Mouse (Mus musculus) left cerebral cortex, adult 8-10 months (tissue): Measurements from ENCODE around the gene Pomgnt1. TPM values are rescaled to one million over a fixed set of nuclear protein-coding genes. Genes with fewer than 3 reads are reported as not detected.

ENCODE experiments used
- DNase-seq, 2 experiments: peaks; one replicate each; pipeline ENCODE4 v3.0.0; 2022; ENCODE audit warnings: low spot score in 2 of 2
- total RNA-seq, 4 experiments: library from RNA; stranded (reverse); gene quantifications; 2 replicates each; pipeline ENCODE4 v1.2.4; 2022

Pomgnt1 gene
- total RNA-seq: 10 to 100 TPM; 78.4 to 93.2 (median 82.4) TPM

GRCm38 (mm10) chr4:116123602-116124519 is at the start of gene Pomgnt1, which contains the start of gene Rad54l:
Gene Pomgnt1, plus strand, starts transcription at chr4:116123840.
Gene Rad54l, minus strand, starts transcription at chr4:116123690.
- DNase-seq: peak in 1 of 2 experiments; percentile 67

- no peak for DNase-seq
Observed at GRCm38 (mm10) chr4:116074145-116074675, 49.4 kb upstream of the Pomgnt1 start.

GRCm38 (mm10) chr4:116074861-116075620 is 48.6 kb upstream of the Pomgnt1 start, which contains the start of the genes Uqcrh and Lrrc41:
Gene Uqcrh, minus strand, starts transcription at chr4:116075071.
Gene Lrrc41, plus strand, starts transcription at chr4:116075269.
- DNase-seq: peak; percentile 93

- peak; percentile 45 to 47 for DNase-seq
Observed at GRCm38 (mm10) chr4:116075631-116076368, 47.8 kb upstream of the Pomgnt1 start.

GRCm38 (mm10) chr4:116076369-116077231 is 47.0 kb upstream of the Pomgnt1 start:
- no peak for DNase-seq

GRCm38 (mm10) chr4:116077240-116078095 is 46.2 kb upstream of the Pomgnt1 start:
- no peak for DNase-seq

GRCm38 (mm10) chr4:116088510-116089249 is 35.0 kb upstream of the Pomgnt1 start:
- DNase-seq: peak in 1 of 2 experiments; percentile 33

- no peak for DNase-seq
Observed at GRCm38 (mm10) chr4:116096291-116096690, 27.3 kb upstream of the Pomgnt1 start.

GRCm38 (mm10) chr4:116097211-116097610 is 26.4 kb upstream of the Pomgnt1 start:
- DNase-seq: no peak

- no peak for DNase-seq
Observed at GRCm38 (mm10) chr4:116100959-116101358, 22.7 kb upstream of the Pomgnt1 start.

- no peak for DNase-seq
Observed at GRCm38 (mm10) chr4:116105278-116105677, 18.4 kb upstream of the Pomgnt1 start.

- no peak for DNase-seq
Observed at GRCm38 (mm10) chr4:116110695-116111094, 12.9 kb upstream of the Pomgnt1 start.

- DNase-seq: no peak
Observed at GRCm38 (mm10) chr4:116111486-116111885, 12.2 kb upstream of the Pomgnt1 start.

- no peak for DNase-seq
Observed at GRCm38 (mm10) chr4:116122762-116123161, 878 bp upstream of the Pomgnt1 start.

- DNase-seq: no peak
Observed at GRCm38 (mm10) chr4:116125803-116126386, 2.3 kb downstream of the Pomgnt1 start.

GRCm38 (mm10) chr4:116127956-116128355 is 4.3 kb downstream of the Pomgnt1 start:
- no peak for DNase-seq

- DNase-seq: no peak
Observed at GRCm38 (mm10) chr4:116133126-116133525, 9.5 kb downstream of the Pomgnt1 start.

- DNase-seq: no peak
Observed at GRCm38 (mm10) chr4:116134990-116135389, 11.3 kb downstream of the Pomgnt1 start.
